Mouse (Mus musculus): ENCODE measurements around the gene Rtn4r.
"Not testable (repeated sequence)": the region's sequence is repeated elsewhere in the genome, so short reads cannot be mapped to it uniquely, and the experiment has no call there.

Gene Rtn4r

GRCm38 (mm10) chr16:18191006-18191405 lies 63.6 kb downstream of the Rtn4r start:
- no peak for DNase-seq (ENCODE audit: extremely low spot score, low spot score)

GRCm38 (mm10) chr16:18194208-18194985 lies 67.0 kb downstream of the Rtn4r start:
- DNase-seq (ENCODE audit: extremely low spot score, low spot score): peak; percentile 39

DNA sequence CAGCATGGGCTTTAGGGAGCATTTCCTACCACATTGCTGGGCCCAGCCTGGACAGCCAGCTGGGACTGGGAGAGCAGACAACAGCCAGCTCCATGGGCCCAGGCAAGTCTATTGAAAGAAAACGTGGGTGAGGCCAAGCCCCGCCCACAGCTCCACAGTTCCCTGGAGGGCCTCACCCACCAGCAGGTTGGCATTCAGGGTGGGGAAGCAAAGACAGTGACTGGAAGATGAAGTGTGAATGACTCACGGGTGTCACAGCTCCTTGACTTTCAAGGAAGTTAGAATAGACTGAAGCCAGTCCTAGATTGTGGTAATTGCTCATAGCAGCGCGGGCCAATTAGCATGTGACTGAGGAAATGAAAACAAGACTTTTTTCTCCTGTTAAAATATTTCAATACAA lies 67.6 kb downstream of the Rtn4r start:
- DNase-seq (ENCODE audit: extremely low spot score, low spot score): no peak

DNA sequence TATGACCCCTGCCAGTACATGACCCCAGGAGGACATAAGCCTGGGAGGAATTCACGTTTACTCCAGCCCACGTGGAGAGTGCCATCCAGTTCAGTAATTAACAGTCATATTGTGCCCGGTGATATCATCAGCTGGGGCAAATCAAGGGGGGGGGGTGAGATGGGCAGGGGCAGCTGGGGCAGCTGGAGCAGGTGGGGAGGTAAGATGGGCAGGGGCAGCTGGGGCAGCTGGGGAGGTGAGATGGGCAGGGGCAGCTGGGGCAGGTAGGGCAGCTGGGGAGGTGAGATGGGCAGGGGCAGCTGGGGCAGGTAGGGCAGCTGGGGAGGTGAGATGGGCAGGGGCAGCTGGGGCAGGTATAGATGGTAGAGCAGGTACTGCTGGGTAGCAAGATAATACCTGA lies 68.1 kb downstream of the Rtn4r start:
- DNase-seq (ENCODE audit: extremely low spot score, low spot score): not testable (repeated sequence)

- DNase-seq (ENCODE audit: extremely low spot score, low spot score): no peak
These were observed 70.4 kb downstream of the Rtn4r start for GRCm38 (mm10) chr16:18197881-18198280.

GRCm38 (mm10) chr16:18198365-18199098 lies 71.1 kb downstream of the Rtn4r start:
- no peak for DNase-seq (ENCODE audit: extremely low spot score, low spot score)

GRCm38 (mm10) chr16:18200062-18200461 lies 72.6 kb downstream of the Rtn4r start:
- DNase-seq (ENCODE audit: extremely low spot score, low spot score): no peak

DNA sequence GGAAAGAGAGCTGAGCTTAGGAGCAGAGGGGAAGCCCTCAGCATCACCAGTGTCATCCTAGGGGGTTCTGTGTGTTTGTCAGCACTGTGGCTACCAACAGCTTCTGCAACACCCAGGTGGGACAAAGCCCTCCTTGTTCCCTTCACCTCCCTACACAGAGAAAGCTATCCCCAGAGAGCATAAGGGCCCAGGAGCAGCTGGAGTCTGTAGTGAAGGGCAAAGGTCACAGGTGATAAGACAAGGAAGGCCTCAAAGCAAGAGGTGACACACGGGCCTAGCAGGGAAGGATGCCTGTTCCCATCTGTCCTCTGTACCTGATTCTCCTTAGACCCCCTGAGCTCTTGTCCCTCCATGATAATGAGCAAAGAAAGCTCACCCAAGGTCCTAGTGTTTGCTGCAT lies 74.2 kb downstream of the Rtn4r start:
- DNase-seq (ENCODE audit: extremely low spot score, low spot score): no peak

Data from neural tube, embryonic 10.5 days (tissue).